Mouse (Mus musculus) neural tube, embryonic 11.5 days (tissue): ENCODE measurements around the gene Phkb. TPM values are rescaled to one million over a fixed set of nuclear protein-coding genes. Genes with fewer than 3 reads are reported as not detected.
A peak's percentile ranks its signal among the peaks of the same experiment; 100 is the strongest.
"Not testable (repeated sequence)": the region's sequence is repeated elsewhere in the genome, so short reads cannot be mapped to it uniquely, and the experiment has no call there.

ENCODE experiments used
- ATAC-seq: fragments of 200-750 bp; cut with Nextera tagmentation; 2 replicates; pipeline ENCODE4 v1.8.0; 2017; ENCODE audit warnings: moderate number of reproducible peaks, mild to moderate bottlenecking, moderate TSS enrichment, moderate library complexity; ENCODE audit not compliant: insufficient read depth, low FRiP score, low TSS enrichment
- DNase-seq: peaks from one replicate; pipeline ENCODE4 v3.0.0-alpha.2; 2015; ENCODE audit warnings: low spot score
- H3K27ac ChIP-seq: fragments of 300-500 bp; sonication (generic); 2 replicates; pipeline ENCODE4 v1.5.1; 2014; ENCODE audit warnings: low read depth, mild to moderate bottlenecking, low read length
- H3K27me3 ChIP-seq: fragments of 300-500 bp; sonication (generic); 2 replicates; pipeline ENCODE4 v1.6.1; 2014; ENCODE audit warnings: mild to moderate bottlenecking, low read length, mixed read lengths; ENCODE audit not compliant: control insufficient read depth, insufficient read depth
- H3K36me3 ChIP-seq: fragments of 300-500 bp; sonication (generic); 2 replicates; pipeline ENCODE4 v1.6.1; 2014; ENCODE audit warnings: mild to moderate bottlenecking, low read length, moderate library complexity, mixed read lengths; ENCODE audit not compliant: control insufficient read depth, insufficient read depth
- H3K4me1 ChIP-seq: fragments of 300-500 bp; sonication (generic); 2 replicates; pipeline ENCODE4 v1.6.1; 2014; ENCODE audit warnings: low read length, mixed read lengths; ENCODE audit not compliant: control insufficient read depth, insufficient read depth
- H3K4me2 ChIP-seq: fragments of 300-500 bp; sonication (generic); 2 replicates; pipeline ENCODE4 v1.6.1; 2014; ENCODE audit warnings: low read depth, mild to moderate bottlenecking, moderate library complexity
- H3K4me3 ChIP-seq: fragments of 300-500 bp; sonication (generic); 2 replicates; pipeline ENCODE4 v1.5.1; 2014; ENCODE audit warnings: low read depth, low read length
- H3K9ac ChIP-seq: fragments of 300-500 bp; sonication (generic); 2 replicates; pipeline ENCODE4 v1.6.1; 2014; ENCODE audit warnings: mild to moderate bottlenecking, low read length
- H3K9me3 ChIP-seq: fragments of 300-500 bp; sonication (generic); 2 replicates; pipeline ENCODE4 v1.6.1; 2016; ENCODE audit warnings: low read length; ENCODE audit not compliant: control insufficient read depth
- WGBS: fragments of 180-500 bp; shearing (Covaris S2); extraction: QIAGEN DNeasy Blood & Tissue Kit; methylation state at CpG from one replicate; pipeline ENCODE4 v1.1.7; 2014; 5-methylcytosine and 5-hydroxymethylcytosine counted together
- polyA plus RNA-seq: library from polyadenylated mRNA; unstranded; fragments of >200 nt; fragmentation: Nextera tagmentation; extraction: Ambion mirVana; gene quantifications from 2 replicates; pipeline ENCODE4 v1.2.1, GENCODE M21; 2014

Gene Phkb
- polyA plus RNA-seq, result 42.9 and 45.1 TPM in 2 replicates

DNA sequence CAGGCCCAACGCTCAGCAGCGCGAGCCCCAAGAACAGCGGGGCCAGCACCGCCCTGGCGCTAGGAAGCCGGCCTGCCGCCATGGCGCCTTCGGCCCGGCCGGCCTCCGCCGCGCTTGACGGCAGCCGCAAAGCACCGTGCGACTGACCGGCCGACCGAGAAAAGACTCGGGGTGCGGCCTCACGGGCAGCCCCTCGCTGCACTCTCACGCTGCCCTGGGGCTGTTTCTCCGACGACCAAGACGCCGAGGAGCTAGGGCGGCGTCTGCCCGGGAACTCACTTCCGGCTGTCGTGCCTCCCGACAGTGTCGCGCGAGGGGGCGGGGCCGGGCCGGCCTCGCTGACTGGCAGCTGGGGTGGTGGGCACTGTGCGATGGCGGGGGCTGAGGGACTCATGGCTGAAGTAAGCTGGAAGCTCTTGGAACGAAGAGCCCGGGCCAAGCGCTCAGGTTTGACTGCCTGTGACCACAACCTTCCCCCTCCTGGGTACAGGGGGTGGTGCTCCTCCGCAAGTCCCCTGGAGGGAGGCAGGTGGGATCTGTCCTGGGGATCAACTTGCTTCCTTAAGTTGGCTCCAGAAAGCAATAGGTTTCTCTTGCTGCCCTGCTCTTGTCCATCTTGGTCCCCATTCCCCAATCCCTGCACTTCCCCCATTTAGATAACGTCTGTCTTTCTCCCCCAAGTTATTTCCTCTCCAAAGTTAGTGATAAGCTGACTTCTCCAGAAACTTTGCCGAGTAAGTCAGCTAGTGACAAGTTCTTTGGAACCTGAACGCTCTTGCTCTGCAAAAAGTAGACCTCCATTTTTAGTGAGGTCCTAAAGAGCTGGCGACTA, at the start of gene Phkb, which contains the start of gene Itfg1:
Gene Phkb (plus strand): TSS at position 303 of the 832 bp plus-strand sequence.
Gene Itfg1 (minus strand): TSS at position 265 of the 832 bp plus-strand sequence.
- H3K4me3 ChIP-seq, result peak within 1 kb of the TSS; percentile 79
- peak; percentile 94 for DNase-seq
- peaks cover 8% of the 10 kb centered on the region; the same call in 1 of the 2 replicates for H3K4me1 ChIP-seq
- peak within 1 kb of the TSS; percentile 96 for H3K9ac ChIP-seq
- no peaks in the 10 kb centered on the region for H3K27me3 ChIP-seq
- ATAC-seq, result peak; percentile 97
- WGBS, result under 1% methylated on average over 51 of the region's 54 CpGs
- no peaks in the 10 kb centered on the region for H3K9me3 ChIP-seq
- peak within 1 kb of the TSS; percentile 82 for H3K27ac ChIP-seq
- peak within 1 kb of the TSS; percentile 59 for H3K4me2 ChIP-seq
- H3K36me3 ChIP-seq, result no peaks in the 10 kb centered on the region

DNA sequence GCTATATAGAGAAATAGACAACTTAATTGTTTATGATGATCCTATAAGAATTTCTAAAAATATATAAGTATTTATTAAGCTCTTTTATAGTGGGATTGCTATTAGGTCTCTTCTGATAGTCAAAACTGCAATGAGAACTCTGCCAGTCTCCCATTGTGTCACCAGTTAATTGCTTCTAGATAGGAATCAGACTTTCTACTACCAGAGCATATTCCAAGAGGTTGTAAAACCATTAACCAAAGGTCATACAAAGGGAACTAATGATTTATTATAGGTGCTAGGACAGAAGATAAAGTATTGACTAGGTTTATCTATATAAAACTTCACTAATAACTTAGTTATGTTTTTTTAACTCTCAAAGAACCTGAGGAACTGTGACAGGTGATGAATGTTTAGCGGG, 44.4 kb upstream of the Phkb start:
- not testable (repeated sequence) for H3K27me3 ChIP-seq, H3K4me1 ChIP-seq, H3K4me3 ChIP-seq, ATAC-seq, DNase-seq, H3K27ac ChIP-seq, H3K9ac ChIP-seq, H3K4me2 ChIP-seq, H3K36me3 ChIP-seq, H3K9me3 ChIP-seq
- WGBS, result 94% methylated on average over 1 of the region's 1 CpGs

DNA sequence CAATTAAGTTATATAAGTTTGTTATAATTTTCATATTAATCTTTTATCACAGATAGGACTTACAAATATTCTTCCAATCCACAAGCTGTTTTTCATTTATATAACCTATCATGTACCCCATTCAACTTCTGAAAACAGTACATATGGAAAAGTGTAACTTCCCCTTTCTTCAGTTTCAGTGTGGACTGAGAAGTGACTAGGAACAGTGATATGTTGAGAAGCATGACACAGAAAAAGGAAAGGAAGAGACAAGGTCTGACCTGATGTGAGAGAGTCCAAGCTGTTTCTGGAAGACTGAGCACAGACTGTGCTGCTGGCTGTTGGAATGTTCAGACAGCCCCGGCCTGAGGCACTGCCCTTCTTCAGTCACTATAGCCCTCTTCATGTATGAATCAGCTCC, 40.6 kb upstream of the Phkb start:
- Histone ChIP-seq H3K4me2 (no peak overlapping the region), H3K9me3 (no peaks in the 10 kb centered on the region), H3K4me3 (no peak overlapping the region), H3K4me1 (no peaks in the 10 kb centered on the region), H3K27me3 (no peaks in the 10 kb centered on the region), H3K9ac (no peak overlapping the region), H3K36me3 (0 out of 2 replicates have a peak, but pooled peaks cover 2% of the 10 kb centered on the region), H3K27ac (no peak overlapping the region)
- ATAC-seq, result no peak
- DNase-seq, result no peak
- 92% methylated on average over 1 of the region's 1 CpGs for WGBS

DNA sequence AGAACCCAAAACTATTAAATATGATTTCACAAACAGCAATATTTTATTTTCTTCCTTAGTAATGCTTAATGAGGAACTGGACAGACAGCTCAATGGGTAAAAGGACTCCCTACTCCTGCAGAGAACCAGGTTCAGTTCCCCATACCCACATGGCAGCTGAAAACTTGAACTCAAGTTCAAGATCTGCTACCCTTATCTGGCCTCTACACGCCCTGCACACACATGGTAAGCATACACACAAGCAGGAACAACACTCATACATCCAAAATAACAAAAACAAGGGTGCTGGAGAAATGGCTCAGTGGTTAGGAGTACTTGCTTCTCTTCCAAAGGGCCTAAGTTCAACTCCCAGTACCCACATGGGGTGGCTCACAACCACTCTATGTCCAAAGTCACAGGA, 39.4 kb upstream of the Phkb start:
- no peak for ATAC-seq

DNA sequence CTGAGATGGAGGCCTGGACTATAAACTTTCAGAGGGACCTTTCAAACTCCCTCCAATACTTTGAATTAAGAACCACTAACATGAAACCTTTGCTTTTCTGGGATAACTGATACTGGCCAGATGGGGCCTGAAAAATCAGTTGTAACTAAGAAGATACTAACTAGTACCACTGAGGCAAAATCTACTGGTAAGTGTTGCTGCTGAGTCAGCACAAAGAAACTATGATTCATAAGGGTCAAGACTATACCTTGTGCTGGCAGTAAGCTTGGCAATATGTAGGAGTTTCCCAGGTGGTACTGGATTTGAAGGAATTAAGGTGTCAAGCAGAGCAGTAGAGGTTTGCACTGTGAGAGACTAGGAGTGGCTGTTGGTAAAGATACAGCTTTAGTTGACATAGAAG, 27.1 kb upstream of the Phkb start:
- H3K4me1 ChIP-seq, result no peaks in the 10 kb centered on the region
- H3K36me3 ChIP-seq, result no peaks in the 10 kb centered on the region
- DNase-seq (no peak), ATAC-seq (no peak)
- no peak overlapping the region for H3K27ac ChIP-seq
- H3K4me3 ChIP-seq, result no peak overlapping the region
- H3K9ac ChIP-seq, result no peak overlapping the region
- H3K9me3 ChIP-seq, result no peaks in the 10 kb centered on the region
- no peaks in the 10 kb centered on the region for H3K27me3 ChIP-seq
- no peak overlapping the region for H3K4me2 ChIP-seq

More for the DNA sequence above, 39.4 kb upstream of the Phkb start:
- Histone ChIP-seq H3K27ac (no peak overlapping the region), H3K27me3 (no peaks in the 10 kb centered on the region), H3K9me3 (no peaks in the 10 kb centered on the region), H3K9ac (no peak overlapping the region), H3K36me3 (0 out of 2 replicates have a peak, but pooled peaks cover 2% of the 10 kb centered on the region), H3K4me3 (no peak overlapping the region), H3K4me1 (no peaks in the 10 kb centered on the region), H3K4me2 (no peak overlapping the region)
- DNase-seq, result no peak
- WGBS, result 94% methylated on average over 1 of the region's 1 CpGs

DNA sequence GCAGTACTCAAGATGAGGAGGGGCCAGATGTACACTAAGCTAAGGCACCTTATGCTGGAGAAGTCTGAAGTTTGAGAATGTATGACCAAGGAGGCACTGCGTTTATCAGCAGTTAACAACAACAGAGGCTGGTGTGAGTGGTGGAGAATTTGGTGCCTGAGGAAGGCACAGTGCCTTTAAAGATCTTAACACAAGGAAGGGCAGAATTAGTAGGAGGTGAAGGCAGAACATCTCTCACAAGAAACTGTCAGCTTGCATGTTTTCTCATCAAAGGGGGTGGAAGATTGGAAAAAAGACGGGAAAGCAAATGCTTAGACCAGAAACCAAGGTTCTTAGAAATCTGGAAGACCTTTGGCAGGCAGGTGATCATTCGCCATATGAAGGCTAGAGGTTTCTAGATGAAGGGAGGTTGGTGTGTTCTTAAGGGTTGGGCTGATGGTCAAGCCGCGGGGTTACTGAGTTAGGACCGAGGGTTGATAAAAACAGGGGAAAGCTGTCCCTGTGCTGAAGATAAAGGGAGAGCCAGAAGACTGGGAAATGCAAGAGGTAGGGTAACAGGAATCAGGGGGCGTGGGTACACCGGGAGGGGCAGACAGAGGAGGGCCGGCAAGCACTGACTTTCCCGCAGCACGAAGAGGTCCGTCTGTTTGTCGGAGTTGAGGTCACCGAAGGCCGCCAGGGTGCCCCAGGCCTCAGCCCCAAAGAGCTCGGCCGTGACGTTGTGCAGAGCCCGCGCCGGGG, 673 bp upstream of the Phkb start:
- WGBS, result 2% methylated on average over 21 of the region's 21 CpGs
- H3K4me2 ChIP-seq, result peak overlapping the region; percentile 59
- H3K9me3 ChIP-seq, result no peaks in the 10 kb centered on the region
- H3K36me3 ChIP-seq, result no peaks in the 10 kb centered on the region
- H3K27me3 ChIP-seq, result no peaks in the 10 kb centered on the region
- peak overlapping the region; percentile 82 for H3K27ac ChIP-seq
- peaks cover 8% of the 10 kb centered on the region; the same call in 1 of the 2 replicates for H3K4me1 ChIP-seq
- no peak for ATAC-seq
- H3K4me3 ChIP-seq, result peak overlapping the region; percentile 79
- no peak for DNase-seq
- H3K9ac ChIP-seq, result peak overlapping the region; percentile 96

DNA sequence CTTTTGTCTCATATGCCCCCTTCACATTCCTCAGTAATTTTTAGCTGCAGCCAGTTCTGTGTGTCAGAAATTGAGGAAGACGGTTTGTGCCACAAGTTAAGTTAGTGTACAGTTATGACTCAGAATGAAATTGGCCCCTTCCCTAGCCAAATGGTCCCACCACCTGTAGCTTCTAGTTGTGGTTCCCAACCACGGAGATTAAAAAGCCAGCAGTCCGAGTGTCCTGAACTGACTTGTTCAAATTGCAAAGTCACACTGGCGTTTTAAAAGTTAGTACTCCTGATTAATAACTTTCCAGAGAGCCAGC, 683 bp downstream of the Phkb start:
- H3K4me3 ChIP-seq, result peak overlapping the region; percentile 79
- peaks cover 8% of the 10 kb centered on the region; the same call in 1 of the 2 replicates for H3K4me1 ChIP-seq
- ATAC-seq, result no peak
- peak overlapping the region; percentile 59 for H3K4me2 ChIP-seq
- no peaks in the 10 kb centered on the region for H3K36me3 ChIP-seq
- no peak for DNase-seq
- H3K27me3 ChIP-seq, result no peaks in the 10 kb centered on the region
- no peaks in the 10 kb centered on the region for H3K9me3 ChIP-seq
- WGBS, result 19% methylated on average over 4 of the region's 4 CpGs
- H3K9ac ChIP-seq, result peak overlapping the region; percentile 96
- H3K27ac ChIP-seq, result no peak overlapping the region

DNA sequence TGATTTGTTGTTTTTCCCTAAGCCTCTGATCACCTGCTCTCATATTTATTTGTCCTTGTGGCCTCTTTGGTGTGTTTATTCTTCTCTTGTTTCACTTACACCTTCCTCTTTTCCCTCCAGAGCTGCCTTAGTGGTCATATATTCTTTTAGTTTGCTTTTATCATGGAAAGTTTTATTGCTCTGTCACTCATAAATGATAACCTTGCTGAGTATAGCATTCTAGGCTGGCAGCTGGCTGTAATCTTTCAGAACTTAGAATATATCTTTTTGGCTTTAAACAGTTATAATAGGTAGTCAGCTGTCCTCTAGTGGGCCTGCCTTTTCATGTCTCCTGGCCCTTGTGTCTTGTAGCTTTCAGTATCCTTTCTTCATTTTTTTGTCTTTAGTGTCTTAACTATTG, 5.1 kb downstream of the Phkb start:
- DNase-seq (no peak), ATAC-seq (no peak)
- H3K27me3 ChIP-seq, result no peaks in the 10 kb centered on the region
- no peak overlapping the region for H3K27ac ChIP-seq
- H3K9ac ChIP-seq, result no peak overlapping the region
- H3K36me3 ChIP-seq, result no peaks in the 10 kb centered on the region
- H3K9me3 ChIP-seq, result no peaks in the 10 kb centered on the region
- no peak overlapping the region for H3K4me2 ChIP-seq
- no peak overlapping the region for H3K4me3 ChIP-seq
- no peaks in the 10 kb centered on the region for H3K4me1 ChIP-seq
